11 mouse cellular contexts compared by ENCODE assay signal in genomic region chr10:81184765-81185164, GRCm38 (mm10). TPM values are rescaled to one million over a fixed set of nuclear protein-coding genes. Genes with fewer than 3 reads are reported as not detected.
DNase-seq lines count a peak whose midpoint lies in the region; ATAC-seq lines count a peak whose summit lies in the region.
"Had no signal": no experiment of that assay in that cellular context is flagged by ENCODE, and none has a peak within 500 bp of the region (broad histone marks: within the 10 kb centered on the region; RNA-seq: fewer than 3 reads in every experiment).

No protein-coding gene starts in this region.

- WGBS in kidney, embryonic 14.5 days = 46% methylated on average over 4 of the region's 4 CpGs
- 32% methylated on average over 4 of the region's 4 CpGs for WGBS in embryonic facial prominence, embryonic 15.5 days

- peak overlapping the region; percentile 10; the same call in 1 of the 2 replicates for H3K27ac ChIP-seq in kidney, embryonic 14.5 days (ENCODE audit: low read depth, low read length)
- H3K27ac ChIP-seq in embryonic facial prominence, embryonic 15.5 days (replicated peaks) = peak overlapping the region; percentile 9; the same call in 1 of the 2 replicates

- no peaks in the 10 kb centered on the region for H3K9me3 ChIP-seq in kidney, embryonic 14.5 days (ENCODE audit: control insufficient read depth, low read length)
- no peaks in the 10 kb centered on the region for H3K9me3 ChIP-seq in embryonic facial prominence, embryonic 15.5 days (replicated peaks)

- ATAC-seq in kidney, embryonic 14.5 days (ENCODE audit: low FRiP score, low TSS enrichment) = no peak
- no peak for ATAC-seq in embryonic facial prominence, embryonic 15.5 days (ENCODE audit: insufficient number of reproducible peaks, low FRiP score, low TSS enrichment, low read depth)
- ATAC-seq: forebrain, embryonic 16.5 days had no signal

- no peak for DNase-seq in kidney, postnatal 36 days
- peak; percentile 76 for DNase-seq in ZHBTc4 (ENCODE audit: low read depth, low spot score)
- DNase-seq in lung, postnatal 36 days = peak; percentile 77
- no peak for DNase-seq in thymus, postnatal 4 days
- no peak for DNase-seq in layer of hippocampus, adult 9-11 months
- no peak for DNase-seq in MN1 (ENCODE audit: low spot score)
- DNase-seq: kidney, adult 18-20 months had no signal

- no peak overlapping the region for H3K4me2 ChIP-seq in kidney, embryonic 14.5 days (replicated peaks; ENCODE audit: low read depth, low read length)
- no peak overlapping the region for H3K4me2 ChIP-seq in embryonic facial prominence, embryonic 15.5 days (replicated peaks)

- H3K36me3 ChIP-seq in kidney, embryonic 14.5 days (ENCODE audit: control insufficient read depth, insufficient read depth, low read length) = peaks cover 51% of the 10 kb centered on the region
- H3K36me3 ChIP-seq in embryonic facial prominence, embryonic 15.5 days = peaks cover 64% of the 10 kb centered on the region

- no peak overlapping the region for H3K4me3 ChIP-seq in kidney, embryonic 14.5 days (ENCODE audit: low read length)
- no peak overlapping the region for H3K4me3 ChIP-seq in embryonic facial prominence, embryonic 15.5 days (replicated peaks)

- no peak overlapping the region for H3K9ac ChIP-seq in kidney, embryonic 14.5 days (ENCODE audit: low read depth, low read length)
- no peak overlapping the region for H3K9ac ChIP-seq in embryonic facial prominence, embryonic 15.5 days

- H3K4me1 ChIP-seq in kidney, embryonic 14.5 days (ENCODE audit: control insufficient read depth, insufficient read depth, low read length) = peaks cover 11% of the 10 kb centered on the region; the same call in 1 of the 2 replicates
- peaks cover 29% of the 10 kb centered on the region for H3K4me1 ChIP-seq in embryonic facial prominence, embryonic 15.5 days

- H3K27me3 ChIP-seq in kidney, embryonic 14.5 days (ENCODE audit: control insufficient read depth, insufficient read depth, low read length) = no peaks in the 10 kb centered on the region
- no peaks in the 10 kb centered on the region for H3K27me3 ChIP-seq in embryonic facial prominence, embryonic 15.5 days

RNA-seq across cellular contexts. Expression of gene 4930442H23Rik, which starts 1.1 kb away (rescaled TPM):
- not detected in 2 replicates for polyA plus RNA-seq in kidney, embryonic 14.5 days (2014; fragmentation: Nextera tagmentation; extraction: Ambion mirVana)
- 0.13 and 0.21 TPM in 2 replicates for polyA plus RNA-seq in embryonic facial prominence, embryonic 15.5 days (2015; fragmentation: Nextera tagmentation; extraction: Ambion mirVana)
- polyA plus RNA-seq: forebrain, embryonic 16.5 days; limb, embryonic 11.5 days had no signal

RNA-seq across cellular contexts. Expression of gene Dapk3, which starts 2.0 kb away (rescaled TPM):
- polyA plus RNA-seq in kidney, embryonic 14.5 days (2014; fragmentation: Nextera tagmentation; extraction: Ambion mirVana) = 45.7 and 58.0 TPM in 2 replicates
- 65.4 and 67.7 TPM in 2 replicates for polyA plus RNA-seq in embryonic facial prominence, embryonic 15.5 days (2015; fragmentation: Nextera tagmentation; extraction: Ambion mirVana)

RNA-seq across cellular contexts. Expression of gene Eef2, which starts 8.3 kb away (rescaled TPM):
- polyA plus RNA-seq in kidney, embryonic 14.5 days (2014; fragmentation: Nextera tagmentation; extraction: Ambion mirVana) = 465 and 473 TPM in 2 replicates
- 654 and 688 TPM in 2 replicates for polyA plus RNA-seq in embryonic facial prominence, embryonic 15.5 days (2015; fragmentation: Nextera tagmentation; extraction: Ambion mirVana)

RNA-seq across cellular contexts. Expression of gene Pias4, which starts 17.0 kb away (rescaled TPM):
- 45.3 and 48.4 TPM in 2 replicates for polyA plus RNA-seq in kidney, embryonic 14.5 days (2014; fragmentation: Nextera tagmentation; extraction: Ambion mirVana)
- 52.0 and 52.7 TPM in 2 replicates for polyA plus RNA-seq in embryonic facial prominence, embryonic 15.5 days (2015; fragmentation: Nextera tagmentation; extraction: Ambion mirVana)

RNA-seq across cellular contexts. Expression of gene Nmrk2, which starts 17.1 kb away (rescaled TPM):
- not detected in 2 replicates for polyA plus RNA-seq in kidney, embryonic 14.5 days (2014; fragmentation: Nextera tagmentation; extraction: Ambion mirVana)
- 0.36 and 0.54 TPM in 2 replicates for polyA plus RNA-seq in embryonic facial prominence, embryonic 15.5 days (2015; fragmentation: Nextera tagmentation; extraction: Ambion mirVana)

Comparison
In these comparisons a context has a peak if more than half of its experiments do, and no peak if none do; other contexts are left out.
1. DNase-seq: peak in ZHBTc4 (single experiment) and lung, postnatal 36 days (single experiment); none in kidney, postnatal 36 days (0 of 2), thymus, postnatal 4 days (single experiment), layer of hippocampus, adult 9-11 months (single experiment) and MN1 (single experiment).